Mouse (Mus musculus): ENCODE data around the gene Armc12.

DNA sequence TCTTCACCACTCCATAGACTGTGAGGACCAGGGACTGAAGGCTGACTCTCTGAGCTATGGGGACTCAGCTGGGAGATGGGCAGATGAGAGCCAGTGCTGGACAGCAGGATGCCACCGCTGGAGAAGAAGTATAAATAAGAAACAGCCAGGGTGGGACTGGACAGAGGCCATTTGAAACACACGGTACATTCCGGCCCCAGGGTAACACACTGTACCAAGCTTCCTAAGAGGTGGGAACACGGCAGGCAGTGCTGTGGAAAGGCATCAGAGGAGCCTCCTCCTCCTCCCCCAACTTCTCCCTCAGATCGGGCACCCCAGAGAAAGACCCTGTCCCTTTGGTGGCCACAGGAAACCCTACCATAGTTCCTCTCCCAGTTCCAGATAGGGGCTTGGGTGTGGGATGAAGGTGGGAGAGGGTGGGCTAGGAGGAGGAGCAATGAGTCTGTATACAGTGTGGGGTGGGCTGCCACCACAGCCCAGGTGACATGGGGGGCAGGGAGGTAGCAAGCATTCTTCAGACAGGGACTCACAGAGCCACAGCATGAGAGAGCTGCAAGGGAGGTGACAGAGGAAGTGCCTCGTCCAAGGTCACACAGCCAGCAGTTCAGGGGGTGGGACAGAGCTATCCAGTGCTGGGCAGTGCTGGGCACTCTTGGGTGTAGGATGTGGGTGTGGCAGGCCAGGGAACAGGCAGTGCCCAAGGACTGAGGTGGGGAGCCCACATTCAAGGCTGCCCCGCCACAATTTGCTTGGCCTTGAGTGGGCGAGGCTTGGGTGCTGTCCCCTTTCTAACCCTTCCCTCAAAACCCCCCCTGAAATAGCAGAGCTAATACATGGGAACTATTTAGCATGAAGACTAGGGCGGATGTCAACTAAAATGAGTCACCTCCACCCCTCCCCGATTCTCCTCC is 14.9 kb upstream of the Armc12 start:
- TF ChIP-seq CTCF (conservative IDR thresholded peaks at IDR 0.05; ENCODE audit: low read length) (no peak), NANOG (IDR thresholded peaks at IDR 0.05; ENCODE audit: borderline replicate concordance, low read length) (no peak)

Data from E14TG2a.4 (cell line).